Mouse (Mus musculus) kidney, adult 9 months (tissue): Measurements from ENCODE around the gene Psmb10.
A peak's percentile ranks its signal among the peaks of the same experiment; 100 is the strongest.
"Not testable (repeated sequence)": the region's sequence is repeated elsewhere in the genome, so short reads cannot be mapped to it uniquely, and the experiment has no call there.

Experiments
- DNase-seq: peaks from one replicate; pipeline ENCODE4 v3.0.0; 2022

The Psmb10 gene

DNA sequence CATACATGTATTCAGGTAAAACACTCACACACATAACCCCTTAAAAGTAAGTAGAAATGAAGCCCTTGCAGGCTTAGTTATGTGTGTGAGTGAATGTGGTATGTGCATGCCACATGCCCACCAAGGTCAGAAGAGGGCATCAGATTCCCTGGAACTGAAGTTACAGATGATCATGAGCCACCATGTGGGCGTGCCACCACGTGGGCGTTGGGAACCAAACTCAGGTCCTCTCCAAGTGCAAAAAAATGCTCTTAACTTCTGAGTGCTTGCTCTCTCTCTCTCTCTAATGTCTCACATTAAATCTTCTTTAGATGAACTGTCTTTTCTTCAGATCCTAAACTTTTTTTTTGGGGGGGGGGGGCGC lies at the start of gene Psmb10:
TSS of gene Psmb10 (minus strand) at position 139 of the 364 bp plus-strand sequence.
- DNase-seq = peak; percentile 44

DNA sequence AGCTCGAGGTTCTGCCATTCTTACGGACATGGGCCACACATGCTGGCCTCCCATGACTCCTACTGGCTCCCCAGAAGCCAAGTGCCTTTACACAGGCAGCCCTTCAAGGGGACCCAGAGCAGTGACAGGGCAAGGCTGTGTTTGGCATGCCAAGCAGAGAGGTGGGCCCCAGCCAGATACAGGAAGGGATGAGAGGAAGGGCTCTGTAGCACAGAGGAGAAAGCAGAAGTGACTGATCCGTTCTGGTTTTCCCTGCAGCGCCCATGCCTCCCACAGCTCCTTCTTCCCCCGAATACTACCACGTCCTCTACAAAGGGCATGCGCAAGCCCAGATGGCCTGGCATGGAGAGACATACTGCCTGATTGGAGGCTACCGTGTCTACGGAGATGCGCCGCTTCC lies 45.2 kb upstream of the Psmb10 start:
- not testable (repeated sequence) for DNase-seq

DNA sequence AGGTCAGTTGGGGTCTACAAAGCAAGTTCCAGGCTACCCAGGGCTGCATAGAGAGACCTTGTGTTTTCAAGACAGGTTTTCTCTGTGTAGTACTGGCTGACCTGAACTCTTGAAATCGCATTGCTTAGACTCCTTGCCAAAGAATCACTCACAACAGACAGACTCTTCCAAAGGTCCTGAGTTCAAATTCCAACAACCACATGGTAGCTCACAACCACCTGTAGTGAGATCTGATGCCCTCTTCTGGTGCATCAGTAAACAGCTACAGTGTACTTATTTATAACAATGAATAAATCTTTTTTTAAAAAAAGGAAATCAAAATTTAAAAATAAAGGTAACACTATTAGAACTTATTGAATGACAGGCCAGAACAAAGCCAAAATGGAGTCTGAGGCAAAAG lies 42.9 kb upstream of the Psmb10 start:
- no peak for DNase-seq

DNA sequence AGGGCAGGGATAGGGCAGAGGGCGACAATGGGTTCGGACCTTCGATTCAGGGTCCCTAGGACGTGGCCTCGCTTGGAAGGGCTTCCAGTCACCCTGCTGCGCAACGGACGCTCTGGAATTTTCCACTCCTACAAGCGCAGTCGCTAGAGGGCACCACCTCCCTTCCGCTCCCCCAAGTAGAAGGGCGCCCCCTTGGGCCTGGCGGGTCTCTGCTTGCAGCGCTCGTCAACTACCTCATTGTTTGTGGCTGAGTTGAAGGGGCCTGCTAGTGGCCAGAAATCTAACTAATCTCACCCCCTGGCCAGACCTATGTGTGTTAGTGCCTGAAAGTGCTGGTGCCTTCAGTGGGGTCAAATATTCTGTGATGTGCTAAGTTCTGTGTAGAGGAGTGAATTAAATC lies 41.1 kb upstream of the Psmb10 start, which contains the start of gene Dpep3:
TSS of gene Dpep3 (minus strand) at position 105 of the 400 bp plus-strand sequence.
- DNase-seq = no peak

DNA sequence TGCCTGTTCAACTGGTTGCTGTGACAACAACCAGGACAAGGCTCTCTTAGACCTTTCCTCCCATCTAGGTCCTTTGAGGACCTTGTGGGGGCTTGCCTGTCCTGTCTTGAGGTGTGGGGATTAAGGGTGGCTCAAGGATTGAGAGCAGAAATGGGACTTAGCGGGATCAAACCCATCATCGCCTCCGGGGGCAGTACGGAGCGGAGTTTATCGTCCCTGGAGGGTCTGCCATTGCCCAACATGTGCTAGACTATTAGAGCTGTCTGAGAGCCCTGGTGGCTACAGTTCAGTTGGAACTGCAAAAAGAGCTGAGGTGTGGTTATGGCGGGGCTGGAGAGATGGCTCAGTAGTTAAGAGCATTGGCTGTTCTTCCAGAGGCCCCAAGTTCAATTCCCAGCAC lies 37.1 kb upstream of the Psmb10 start:
- no peak for DNase-seq

DNA sequence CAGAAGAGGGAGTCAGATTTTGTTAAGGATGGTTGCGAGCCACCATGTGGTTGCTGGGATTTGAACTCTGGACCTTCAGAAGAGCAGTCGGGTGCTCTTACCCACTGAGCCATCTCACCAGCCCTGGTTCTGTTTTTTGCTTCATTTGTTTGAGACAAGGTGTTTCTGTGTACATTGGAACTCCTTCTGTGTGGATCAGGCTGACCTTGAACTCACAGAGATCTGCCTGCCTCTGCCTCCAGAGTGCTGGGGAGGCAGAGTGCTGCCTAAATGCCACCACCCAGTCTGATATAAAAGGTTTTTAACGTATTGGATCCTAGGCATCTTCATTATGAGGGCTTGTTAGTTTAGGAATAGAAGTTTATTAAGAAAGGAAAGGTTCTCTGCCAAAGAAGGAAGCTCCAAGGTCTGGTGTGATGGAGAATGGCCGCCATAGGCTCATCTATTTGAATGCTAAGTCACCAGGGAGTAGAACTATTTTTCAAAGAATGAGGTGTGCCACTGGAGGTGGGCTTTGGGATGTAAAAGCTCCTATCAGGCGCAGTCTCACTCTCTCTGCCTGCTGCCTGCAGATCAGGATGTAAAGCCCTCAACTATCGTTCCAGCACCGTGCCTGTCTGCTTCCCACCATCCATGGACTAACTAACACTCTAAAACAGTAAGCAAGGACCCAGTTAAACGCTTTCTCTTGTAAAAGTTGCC lies 32.9 kb upstream of the Psmb10 start:
- DNase-seq = no peak

DNA sequence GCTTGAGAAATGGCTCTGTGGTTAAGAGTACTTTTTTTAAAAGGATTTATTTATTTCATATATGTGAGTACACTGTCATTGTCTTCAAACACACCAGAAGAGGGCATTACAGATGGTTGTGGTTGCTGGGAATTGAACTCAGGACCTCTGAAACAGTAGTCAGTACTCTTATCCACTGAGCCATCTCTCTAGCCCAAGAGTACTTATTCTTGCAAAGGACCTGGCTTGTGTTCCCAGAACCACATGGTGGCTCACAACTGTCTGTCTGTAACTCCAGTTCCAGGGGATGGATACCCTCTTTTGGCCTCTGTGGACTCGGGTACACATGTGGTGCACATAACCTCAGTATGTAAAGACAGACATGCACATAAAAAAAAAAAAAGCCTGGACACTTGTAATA lies 31.1 kb upstream of the Psmb10 start:
- no peak for DNase-seq

DNA sequence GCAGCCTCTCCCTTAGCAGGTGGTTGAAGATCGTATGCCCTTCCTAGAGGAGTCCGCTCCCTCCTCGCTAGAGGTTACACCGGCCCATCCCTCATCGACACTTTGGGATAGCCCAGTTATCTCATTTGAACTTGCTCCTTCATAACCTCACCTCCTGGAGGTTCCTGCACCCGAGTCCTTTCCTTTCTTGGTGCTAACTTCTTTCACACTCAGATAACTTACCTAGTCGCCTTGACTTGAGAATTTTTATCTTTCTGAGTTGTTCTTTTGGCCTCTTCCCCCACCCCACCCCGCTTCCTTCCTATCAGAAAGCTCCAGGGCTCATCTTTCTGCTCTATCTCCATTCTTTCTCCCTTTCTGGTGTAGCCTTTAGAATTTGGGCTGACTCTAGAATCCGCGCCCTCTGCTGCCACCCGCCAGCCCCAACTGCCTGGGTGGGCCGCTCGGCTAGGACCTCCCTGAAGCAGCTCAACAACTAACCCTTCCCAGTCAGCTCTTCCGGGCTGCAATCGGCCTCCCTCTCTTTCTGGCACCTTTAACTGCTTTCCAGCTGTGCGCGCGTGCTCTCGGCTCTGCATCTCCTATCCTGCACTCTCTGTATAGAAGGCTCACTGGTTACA lies 28.6 kb upstream of the Psmb10 start:
- no peak for DNase-seq

DNA sequence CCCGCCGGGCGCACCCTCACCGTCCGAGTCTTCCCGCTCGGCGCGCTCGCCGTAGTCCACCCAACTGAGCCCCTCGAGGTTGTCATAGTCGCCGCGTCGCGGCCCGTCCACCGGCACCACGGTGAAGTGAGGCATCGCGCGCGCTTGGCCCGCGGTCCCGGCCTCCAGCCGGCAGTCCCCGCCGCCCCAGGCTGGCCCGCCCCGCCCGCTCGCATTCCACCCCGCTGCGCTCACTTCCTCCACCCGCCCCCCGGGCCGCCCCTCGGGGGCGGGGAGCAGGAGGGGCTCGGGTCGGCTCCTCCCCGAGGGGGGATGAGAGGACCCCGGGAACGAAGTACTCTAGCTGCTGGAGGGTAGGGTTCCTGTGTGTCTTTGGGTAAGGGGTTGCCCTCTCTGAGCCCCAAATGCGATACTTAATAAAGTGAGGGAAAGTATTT lies 27.7 kb upstream of the Psmb10 start, which contains the start of gene Slc12a4:
TSS of gene Slc12a4 (minus strand) at position 193 of the 437 bp plus-strand sequence.
- peak; percentile 67 for DNase-seq

DNA sequence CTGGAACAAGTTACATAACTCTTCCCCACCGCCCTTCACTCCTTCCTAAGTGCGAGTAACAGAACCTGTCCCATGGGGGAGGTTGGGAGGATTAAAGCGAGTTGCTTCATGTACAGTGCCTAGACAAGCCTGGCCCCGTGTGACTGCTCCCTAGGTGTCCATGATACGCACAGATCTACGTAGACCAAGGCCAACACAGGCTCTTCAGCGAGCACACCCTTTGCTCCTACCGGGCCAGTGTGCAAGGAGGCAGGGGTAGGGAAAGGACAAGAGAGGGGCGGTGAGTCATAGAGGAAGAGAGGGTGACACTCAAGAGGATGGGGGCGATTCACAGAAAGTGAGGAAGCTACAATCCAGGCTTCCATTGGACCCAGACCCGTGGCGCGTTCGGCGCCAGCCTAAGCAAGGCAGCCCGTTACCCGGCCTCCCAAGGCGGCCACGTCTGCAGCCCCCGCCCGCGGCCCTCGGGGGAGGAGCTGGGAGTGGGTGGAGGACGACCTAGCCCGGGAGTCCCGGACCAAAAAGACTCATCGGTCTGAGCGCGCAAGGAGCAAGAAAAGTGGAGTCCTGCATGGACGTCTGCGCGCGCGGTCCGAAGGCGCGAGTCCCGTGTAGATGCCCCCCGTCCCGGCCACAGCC lies 27.1 kb upstream of the Psmb10 start:
- DNase-seq = peak; percentile 34

DNA sequence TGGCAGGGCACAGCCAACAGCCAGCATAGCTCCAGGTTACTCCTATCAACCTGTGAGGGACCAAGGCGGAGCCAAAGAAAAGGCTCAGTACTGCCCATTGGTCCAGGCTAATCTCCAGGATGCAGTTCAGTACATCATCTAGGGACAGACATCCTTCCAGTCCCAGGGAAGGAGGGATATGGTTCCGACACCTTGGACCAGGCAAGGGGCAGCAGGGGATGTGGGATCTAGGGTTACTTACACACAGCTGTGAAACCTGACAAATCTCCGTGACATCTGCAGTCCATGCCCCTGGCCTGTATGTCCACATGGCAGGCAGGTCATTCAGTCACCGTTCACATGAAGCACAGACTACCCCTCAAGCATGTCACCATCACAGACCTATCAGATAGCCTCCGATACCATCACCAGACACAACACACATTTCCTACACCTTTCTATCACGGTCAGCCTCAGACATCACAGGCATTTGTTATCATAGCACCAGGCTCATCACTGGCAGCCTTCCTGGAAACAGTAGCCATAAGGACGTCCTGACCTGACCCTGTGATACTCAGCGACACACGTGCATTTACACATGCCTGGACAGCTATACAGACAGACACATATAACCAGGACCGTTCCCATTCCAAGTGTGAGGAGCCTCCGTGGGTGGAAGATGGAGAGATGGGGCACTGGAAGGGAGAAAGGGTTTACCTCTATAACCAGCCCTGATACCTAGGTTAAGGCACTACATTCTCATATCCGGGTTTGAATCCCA lies 26.4 kb upstream of the Psmb10 start:
- no peak for DNase-seq

DNA sequence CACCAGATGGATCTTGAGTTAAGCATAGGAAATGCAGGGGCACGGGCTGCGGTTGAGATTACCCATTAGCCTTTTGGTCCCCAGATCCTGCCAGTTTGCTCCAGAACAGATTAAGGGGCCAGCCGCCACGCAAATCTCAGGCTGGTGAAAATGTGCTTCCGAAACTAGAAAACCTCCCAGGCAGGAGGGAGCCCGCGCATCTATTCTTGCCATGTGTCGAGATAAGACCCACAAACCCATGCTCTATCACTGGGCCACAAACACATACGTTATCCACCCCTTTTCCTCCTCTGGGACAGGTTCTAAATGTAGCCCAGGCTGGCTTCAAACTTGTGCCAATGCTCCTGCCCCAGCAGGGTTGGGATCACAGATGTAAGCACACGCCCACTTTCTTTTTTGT lies 23.3 kb upstream of the Psmb10 start:
- no peak for DNase-seq

DNA sequence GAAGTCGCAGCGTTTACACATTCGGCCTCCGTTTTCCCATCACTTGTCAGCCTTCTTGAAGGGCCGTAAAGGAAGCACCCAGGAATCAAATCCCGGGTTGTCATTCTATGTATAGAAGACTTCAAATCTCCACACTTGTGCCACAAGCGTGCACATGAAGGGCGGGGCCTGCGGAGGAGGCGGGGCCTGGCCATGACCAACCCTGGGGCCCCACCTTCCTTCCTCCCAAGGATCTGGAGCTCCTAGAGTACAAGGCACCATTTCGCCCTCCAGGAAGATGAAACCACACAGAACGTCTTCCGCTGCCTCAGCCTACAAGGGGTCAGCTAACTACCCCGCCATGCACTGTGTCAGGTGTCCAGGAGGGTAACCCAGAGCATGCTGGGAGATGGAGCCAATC lies 22.9 kb upstream of the Psmb10 start:
- no peak for DNase-seq

DNA sequence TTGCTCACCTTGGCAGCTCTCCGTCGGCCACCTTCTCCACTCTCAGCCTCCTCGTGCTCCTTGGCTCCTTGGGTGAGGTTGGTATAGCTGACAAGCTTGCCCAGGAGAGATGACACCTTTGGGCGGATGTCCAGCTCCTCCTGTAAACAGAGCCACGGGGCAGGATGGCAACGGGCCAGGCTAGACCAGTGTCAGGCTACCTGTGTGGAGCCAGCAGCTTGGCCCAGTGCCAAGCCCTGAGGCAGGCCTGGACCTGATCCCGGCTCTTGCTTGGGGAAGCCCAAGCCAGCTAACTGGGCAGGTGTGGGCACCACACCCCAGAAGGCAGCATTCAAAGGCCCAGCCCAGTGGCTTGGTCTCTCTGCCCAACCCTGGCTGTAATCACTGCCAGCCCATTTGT lies 21.1 kb upstream of the Psmb10 start:
- peak; percentile 82 for DNase-seq

DNA sequence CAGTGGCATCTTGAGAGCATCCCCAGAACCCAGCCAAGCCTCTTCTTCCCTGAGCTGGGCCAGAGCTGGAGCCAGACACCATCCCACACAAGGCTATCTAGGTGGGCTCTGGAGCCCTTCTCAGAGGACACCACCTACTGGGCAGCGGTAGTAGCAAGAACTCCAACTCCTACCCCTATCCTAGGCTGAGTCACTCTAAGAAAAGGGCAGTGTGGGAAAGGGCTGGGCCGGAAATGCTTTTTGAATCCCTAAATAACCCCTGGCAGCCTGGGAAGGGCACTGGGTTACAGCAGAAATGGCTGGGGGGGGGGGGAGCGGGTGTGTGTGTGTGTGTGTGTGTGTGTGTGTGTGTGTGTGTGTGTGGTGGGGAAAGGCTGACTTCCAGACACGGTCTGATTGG lies 19.6 kb upstream of the Psmb10 start:
- DNase-seq = peak; percentile 73

DNA sequence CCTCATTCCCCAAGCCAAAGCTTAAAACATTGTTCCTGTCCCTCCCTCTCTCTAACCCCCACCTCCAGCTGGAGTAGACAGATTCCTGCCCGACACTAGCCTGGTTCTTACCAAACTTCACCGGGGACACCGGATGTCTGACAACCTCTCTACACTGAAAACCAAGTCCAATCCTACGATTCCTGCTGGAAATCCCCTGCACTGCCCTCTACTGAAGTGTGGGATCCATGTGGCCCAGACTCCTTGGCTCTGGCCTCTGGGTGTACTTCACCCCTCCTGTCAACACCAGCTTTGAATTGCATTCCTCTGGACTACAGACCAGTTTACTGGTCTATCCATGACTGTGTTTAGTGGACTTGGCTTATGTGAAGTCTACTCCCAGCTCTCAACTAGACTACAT lies 18.3 kb upstream of the Psmb10 start:
- no peak for DNase-seq

DNA sequence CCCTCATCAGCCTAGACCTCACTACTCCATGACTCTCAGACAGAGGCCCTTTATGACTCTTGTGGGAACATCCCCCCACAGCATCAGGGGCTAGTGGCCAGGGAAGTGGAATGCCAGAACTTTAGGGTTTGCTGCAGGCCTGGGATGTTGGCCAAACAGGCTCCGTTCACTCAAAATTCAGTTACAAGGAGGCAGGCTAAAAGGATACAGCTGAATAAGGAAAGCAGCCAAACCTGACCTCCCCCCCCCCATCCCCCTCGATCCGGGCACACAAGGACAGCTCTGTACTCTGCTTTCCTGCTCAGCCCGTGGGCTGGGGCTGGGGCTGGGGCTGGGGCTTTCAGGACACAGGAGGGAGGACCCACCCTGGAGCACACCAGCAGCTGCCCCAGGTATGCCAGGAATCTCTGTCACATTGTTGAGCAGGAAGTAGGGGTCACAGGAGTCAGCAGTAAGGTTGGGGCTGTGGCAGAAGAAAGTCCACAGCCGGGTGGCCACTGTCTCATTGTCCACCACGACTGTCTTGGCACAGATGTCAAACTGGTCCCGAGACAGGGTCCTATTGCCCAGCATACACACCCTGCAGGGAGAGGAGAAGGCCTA lies 12.9 kb upstream of the Psmb10 start:
- peak; percentile 47 for DNase-seq

DNA sequence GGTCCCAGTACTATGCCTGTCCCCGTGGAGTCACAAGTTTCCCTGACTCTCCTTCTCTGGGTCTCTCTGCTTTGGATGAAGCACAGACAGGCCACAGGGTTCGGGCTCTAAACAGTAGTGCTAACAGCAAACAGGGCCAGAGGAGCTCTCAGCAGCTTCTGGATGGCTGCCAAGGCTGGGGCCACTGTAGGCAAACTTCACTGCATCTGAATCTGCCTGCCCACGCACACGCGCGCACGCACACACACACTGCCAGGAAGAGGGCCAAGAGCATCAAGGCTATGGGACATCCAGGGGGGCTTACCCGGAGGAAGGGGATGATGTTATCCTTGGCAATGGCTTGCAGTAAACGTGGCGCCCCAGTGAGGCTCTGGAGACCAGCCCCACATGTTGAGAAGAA lies 11.1 kb upstream of the Psmb10 start:
- no peak for DNase-seq

DNA sequence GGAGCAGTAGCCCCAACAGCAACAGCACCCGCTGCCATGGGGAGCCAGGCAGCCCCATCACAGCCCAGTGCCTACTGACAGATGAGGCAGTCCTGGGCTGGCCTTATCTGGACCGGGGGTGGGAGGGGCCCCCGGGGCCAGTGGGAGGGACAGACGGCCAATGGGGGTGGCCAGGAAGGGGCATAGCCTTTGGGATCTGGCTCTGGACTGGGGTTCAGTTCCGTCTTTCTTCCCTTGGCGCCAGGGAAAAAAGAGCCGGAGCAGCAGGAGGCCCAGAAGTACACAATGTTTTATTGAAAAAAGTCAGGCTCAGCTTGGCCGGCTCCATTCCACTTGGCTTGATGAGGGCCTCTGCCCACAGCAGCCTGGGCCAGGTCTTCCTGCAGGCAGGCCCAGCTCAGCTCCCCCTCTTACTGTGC lies 5.1 kb upstream of the Psmb10 start, which contains the start of gene Lcat:
TSS of gene Lcat (minus strand) at position 62 of the 419 bp plus-strand sequence.
- DNase-seq = no peak

DNA sequence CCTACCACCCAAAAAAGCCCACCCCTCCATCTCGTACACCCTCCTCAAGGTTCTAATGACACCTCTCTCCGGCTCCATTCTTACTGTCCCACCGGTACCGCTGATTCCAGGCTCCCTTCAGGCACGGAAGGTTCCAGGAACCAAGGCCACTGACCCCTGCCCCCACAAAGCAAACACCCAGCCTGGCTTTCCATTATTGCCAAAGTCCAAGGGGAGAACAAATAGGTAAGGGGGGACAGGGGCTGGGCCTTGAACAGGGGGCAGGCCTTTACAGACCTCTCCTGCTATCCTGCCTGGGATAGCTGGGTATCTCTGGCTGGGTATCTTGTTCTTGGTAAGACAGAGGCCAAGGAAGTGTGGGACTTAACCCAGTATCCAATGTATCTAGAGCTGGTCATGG lies 4.3 kb upstream of the Psmb10 start:
- DNase-seq = no peak

DNA sequence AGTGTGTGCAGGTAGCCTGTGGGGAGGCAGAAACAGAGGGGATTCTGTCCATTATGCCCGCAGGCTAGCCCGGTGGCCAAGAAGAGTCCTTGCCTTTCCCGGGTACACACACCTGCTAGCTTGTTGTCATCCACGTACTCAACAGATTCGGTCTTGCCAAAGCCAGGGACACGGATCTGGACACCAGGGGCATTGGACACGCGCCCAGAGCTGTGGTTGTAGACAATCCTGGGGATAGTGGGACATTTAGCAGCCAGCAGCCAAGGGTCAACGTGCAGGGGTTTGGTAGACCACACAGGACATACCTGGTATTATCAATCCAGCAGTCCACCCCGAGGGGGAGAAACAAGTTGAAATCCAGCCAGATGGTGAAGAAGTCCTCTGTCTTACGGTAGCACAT lies 3.8 kb upstream of the Psmb10 start:
- DNase-seq = no peak

DNA sequence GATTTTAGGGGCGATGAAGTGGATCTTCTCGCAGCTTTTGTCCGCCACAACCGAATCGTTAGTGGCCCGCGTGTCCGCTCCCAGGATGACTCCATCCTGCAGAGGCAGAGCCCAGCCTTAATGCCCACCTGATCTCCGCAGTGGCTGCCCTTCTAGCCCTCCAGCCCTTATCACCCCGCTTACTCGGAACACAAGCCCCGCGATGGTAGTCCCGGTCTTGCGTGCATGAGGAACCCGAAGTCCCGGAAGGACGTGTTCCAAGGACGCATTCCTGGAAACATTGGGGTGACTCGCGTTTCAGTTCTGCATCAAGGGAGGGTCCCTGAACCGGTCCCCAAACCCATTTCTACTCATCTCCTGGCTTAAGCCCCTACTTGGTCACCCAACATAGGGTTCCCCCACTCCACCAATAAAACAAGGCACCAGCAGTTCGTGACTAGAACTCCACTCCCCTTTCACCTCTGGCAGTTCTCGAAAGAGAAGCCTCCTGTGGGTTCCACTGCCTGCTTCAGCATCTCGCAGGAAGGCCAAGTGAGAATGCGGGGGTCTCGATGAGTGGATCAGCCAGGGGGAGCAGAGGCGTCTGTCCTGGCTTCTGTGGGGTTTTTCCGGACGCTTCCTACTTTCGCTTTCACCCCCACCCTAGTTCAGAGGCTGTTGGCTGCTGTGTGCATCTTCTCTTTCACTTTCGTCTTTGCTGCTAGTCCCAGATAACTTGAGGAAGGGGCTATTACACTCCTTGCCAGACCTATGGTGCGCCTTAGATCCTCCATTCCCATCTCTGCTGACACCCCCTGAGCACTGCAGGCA lies 543 bp downstream of the Psmb10 start:
- peak; percentile 57 for DNase-seq
